Mouse (Mus musculus): Measurements from ENCODE around the gene Mtmr12. TPM values are rescaled to one million over a fixed set of nuclear protein-coding genes. Genes with fewer than 3 reads are reported as not detected.

Mtmr12 gene
- polyA plus RNA-seq, 1 experiment: 14.4 TPM

GRCm38 (mm10) chr15:12227355-12227754 lies 22.5 kb downstream of the Mtmr12 start:
- DNase-seq (ENCODE audit: low read depth): no peak

GRCm38 (mm10) chr15:12229603-12230242 lies 24.9 kb downstream of the Mtmr12 start:
- no peak for DNase-seq (ENCODE audit: low read depth)
- TF ChIP-seq CTCF (IDR thresholded peaks at IDR 0.05; ENCODE audit: borderline replicate concordance, extremely low read depth, insufficient read depth, insufficient read length): no peak
- no peak for TF ChIP-seq POLR2A (IDR thresholded peaks at IDR 0.05; ENCODE audit: borderline replicate concordance, extremely low read depth, insufficient read depth, insufficient read length, poor library complexity, severe bottlenecking)

More at GRCm38 (mm10) chr15:12227355-12227754, 22.5 kb downstream of the Mtmr12 start:
- no peak for TF ChIP-seq POLR2A (IDR thresholded peaks at IDR 0.05; ENCODE audit: borderline replicate concordance, extremely low read depth, insufficient read depth, insufficient read length, poor library complexity, severe bottlenecking)
- TF ChIP-seq CTCF (IDR thresholded peaks at IDR 0.05; ENCODE audit: borderline replicate concordance, extremely low read depth, insufficient read depth, insufficient read length): no peak

- DNase-seq (ENCODE audit: low read depth): peak; percentile 44
- TF ChIP-seq POLR2A (IDR thresholded peaks at IDR 0.05; ENCODE audit: borderline replicate concordance, extremely low read depth, insufficient read depth, insufficient read length, poor library complexity, severe bottlenecking) (no peak), CTCF (IDR thresholded peaks at IDR 0.05; ENCODE audit: borderline replicate concordance, extremely low read depth, insufficient read depth, insufficient read length) (no peak)
Observed at GRCm38 (mm10) chr15:12230243-12230935, 25.6 kb downstream of the Mtmr12 start.

- no peak for DNase-seq (ENCODE audit: low read depth)
- no peak for TF ChIP-seq CTCF (IDR thresholded peaks at IDR 0.05; ENCODE audit: borderline replicate concordance, extremely low read depth, insufficient read depth, insufficient read length)
- TF ChIP-seq POLR2A (IDR thresholded peaks at IDR 0.05; ENCODE audit: borderline replicate concordance, extremely low read depth, insufficient read depth, insufficient read length, poor library complexity, severe bottlenecking): no peak
Observed at GRCm38 (mm10) chr15:12231462-12231861, 26.6 kb downstream of the Mtmr12 start.

GRCm38 (mm10) chr15:12232429-12232828 lies 27.6 kb downstream of the Mtmr12 start:
- TF ChIP-seq CTCF (IDR thresholded peaks at IDR 0.05; ENCODE audit: borderline replicate concordance, extremely low read depth, insufficient read depth, insufficient read length) (no peak), POLR2A (IDR thresholded peaks at IDR 0.05; ENCODE audit: borderline replicate concordance, extremely low read depth, insufficient read depth, insufficient read length, poor library complexity, severe bottlenecking) (no peak)

GRCm38 (mm10) chr15:12233021-12233420 lies 28.2 kb downstream of the Mtmr12 start:
- DNase-seq (ENCODE audit: low read depth): no peak
- no peak for TF ChIP-seq POLR2A (IDR thresholded peaks at IDR 0.05; ENCODE audit: borderline replicate concordance, extremely low read depth, insufficient read depth, insufficient read length, poor library complexity, severe bottlenecking)
- TF ChIP-seq CTCF (IDR thresholded peaks at IDR 0.05; ENCODE audit: borderline replicate concordance, extremely low read depth, insufficient read depth, insufficient read length): no peak

More at GRCm38 (mm10) chr15:12232429-12232828, 27.6 kb downstream of the Mtmr12 start:
- DNase-seq (ENCODE audit: low read depth): no peak

- DNase-seq (ENCODE audit: low read depth): no peak
- TF ChIP-seq POLR2A (IDR thresholded peaks at IDR 0.05; ENCODE audit: borderline replicate concordance, extremely low read depth, insufficient read depth, insufficient read length, poor library complexity, severe bottlenecking): no peak
- TF ChIP-seq CTCF (IDR thresholded peaks at IDR 0.05; ENCODE audit: borderline replicate concordance, extremely low read depth, insufficient read depth, insufficient read length): no peak
Observed at GRCm38 (mm10) chr15:12235559-12235958, 30.7 kb downstream of the Mtmr12 start.

GRCm38 (mm10) chr15:12235983-12236382 lies 31.2 kb downstream of the Mtmr12 start:
- TF ChIP-seq CTCF (IDR thresholded peaks at IDR 0.05; ENCODE audit: borderline replicate concordance, extremely low read depth, insufficient read depth, insufficient read length) (no peak), POLR2A (IDR thresholded peaks at IDR 0.05; ENCODE audit: borderline replicate concordance, extremely low read depth, insufficient read depth, insufficient read length, poor library complexity, severe bottlenecking) (no peak)
- DNase-seq (ENCODE audit: low read depth): no peak

- no peak for DNase-seq (ENCODE audit: low read depth)
- TF ChIP-seq CTCF (IDR thresholded peaks at IDR 0.05; ENCODE audit: borderline replicate concordance, extremely low read depth, insufficient read depth, insufficient read length) (no peak), POLR2A (IDR thresholded peaks at IDR 0.05; ENCODE audit: borderline replicate concordance, extremely low read depth, insufficient read depth, insufficient read length, poor library complexity, severe bottlenecking) (no peak)
Observed at GRCm38 (mm10) chr15:12236961-12237360, 32.1 kb downstream of the Mtmr12 start.

GRCm38 (mm10) chr15:12237539-12237938 lies 32.7 kb downstream of the Mtmr12 start:
- no peak for DNase-seq (ENCODE audit: low read depth)
- TF ChIP-seq CTCF (IDR thresholded peaks at IDR 0.05; ENCODE audit: borderline replicate concordance, extremely low read depth, insufficient read depth, insufficient read length) (no peak), POLR2A (IDR thresholded peaks at IDR 0.05; ENCODE audit: borderline replicate concordance, extremely low read depth, insufficient read depth, insufficient read length, poor library complexity, severe bottlenecking) (no peak)

- no peak for DNase-seq (ENCODE audit: low read depth)
- TF ChIP-seq CTCF (IDR thresholded peaks at IDR 0.05; ENCODE audit: borderline replicate concordance, extremely low read depth, insufficient read depth, insufficient read length) (no peak), POLR2A (IDR thresholded peaks at IDR 0.05; ENCODE audit: borderline replicate concordance, extremely low read depth, insufficient read depth, insufficient read length, poor library complexity, severe bottlenecking) (no peak)
Observed at GRCm38 (mm10) chr15:12238337-12238736, 33.5 kb downstream of the Mtmr12 start.
